Mouse (Mus musculus): ENCODE results near the gene Wfdc12.

DNA sequence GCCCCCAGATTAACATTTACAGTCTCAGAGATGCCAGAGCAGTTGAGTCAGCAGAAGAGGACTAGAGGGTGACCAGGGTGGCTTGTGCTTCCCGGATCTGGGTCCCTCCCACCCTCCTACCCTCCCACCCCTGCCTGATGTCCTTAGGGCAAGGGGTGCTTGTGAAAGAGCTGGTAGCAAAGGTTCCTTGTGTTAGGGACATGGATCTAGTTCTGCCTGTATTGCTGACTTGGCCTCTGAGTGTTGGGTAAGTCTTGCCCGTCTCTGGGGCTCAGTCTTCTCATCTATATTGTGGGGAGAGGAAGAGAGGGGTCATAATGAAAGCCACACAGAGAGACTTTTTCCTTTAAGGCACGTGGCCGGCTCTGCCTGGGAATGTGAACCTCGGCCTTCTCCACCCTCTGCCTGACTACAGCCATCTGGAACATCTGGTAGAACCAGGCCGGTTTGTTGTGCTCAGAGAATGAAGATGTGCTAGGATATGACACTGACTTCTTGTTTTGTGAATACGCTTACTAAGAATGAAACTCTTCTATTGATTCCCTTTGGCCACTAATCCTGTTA is 7.6 kb downstream of the Wfdc12 start, which contains the start of gene Wfdc5:
- TF ChIP-seq CTCF (IDR thresholded peaks at IDR 0.05; ENCODE audit: borderline replicate concordance, extremely low read depth, insufficient read depth, insufficient read length) (no peak), POLR2A (IDR thresholded peaks at IDR 0.05; ENCODE audit: borderline replicate concordance, extremely low read depth, insufficient read depth, insufficient read length, poor library complexity, severe bottlenecking) (no peak)
